Mouse (Mus musculus): ENCODE data around the gene Cradd. TPM values are rescaled to one million over a fixed set of nuclear protein-coding genes. Genes with fewer than 3 reads are reported as not detected.

The Cradd gene
- total RNA-seq, 2 experiments from 2014 or later: 7.4 TPM

DNA sequence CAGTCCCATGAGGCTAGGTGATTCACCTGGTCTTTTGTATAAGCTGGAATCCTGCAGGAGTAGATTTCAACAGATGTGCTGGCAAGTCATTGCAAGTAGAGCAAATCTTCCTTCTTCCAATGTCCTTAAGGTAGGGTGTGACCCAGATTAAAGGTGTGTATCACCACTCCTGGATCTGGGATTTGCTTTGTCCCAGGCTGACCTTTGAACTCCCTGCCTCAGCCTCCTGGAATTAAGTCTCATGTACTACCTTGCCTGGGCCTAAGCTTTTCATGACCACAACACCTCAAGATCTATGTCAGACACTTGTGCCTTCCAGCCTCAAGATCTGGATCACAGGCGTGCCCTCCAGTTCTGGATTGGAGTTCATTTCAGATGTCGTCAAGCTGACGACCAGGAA, 41.9 kb downstream of the Cradd start:
- intact Hi-C loops (cut with DNase I): no loop called here
- no peak for DNase-seq

DNA sequence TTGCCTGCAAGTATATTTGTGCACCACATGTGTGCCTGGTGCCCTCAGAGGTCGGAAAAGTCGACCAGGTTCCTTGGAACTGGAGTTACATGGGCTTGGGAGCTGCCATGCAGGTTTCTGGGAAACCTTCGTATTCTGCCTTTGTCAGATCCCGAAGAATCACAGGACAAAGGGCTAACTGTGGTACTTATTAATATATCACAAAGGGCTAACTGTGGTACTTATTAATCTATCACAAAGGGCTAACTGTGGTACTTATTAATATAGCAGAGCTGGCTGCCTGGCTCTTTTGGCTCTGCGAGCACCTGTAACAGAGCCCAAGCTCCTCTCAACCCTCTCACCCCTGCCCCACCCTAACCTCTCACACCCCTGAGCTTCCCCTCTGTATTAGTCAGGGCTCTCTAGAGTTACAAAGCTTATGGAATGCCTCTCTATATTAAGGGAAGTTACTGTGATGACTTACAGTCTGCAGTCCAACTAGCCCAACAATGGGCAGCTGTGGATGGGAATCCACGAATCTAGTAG, 42.4 kb downstream of the Cradd start:
- intact Hi-C loops (cut with DNase I): no loop called here
- no peak for DNase-seq

DNA sequence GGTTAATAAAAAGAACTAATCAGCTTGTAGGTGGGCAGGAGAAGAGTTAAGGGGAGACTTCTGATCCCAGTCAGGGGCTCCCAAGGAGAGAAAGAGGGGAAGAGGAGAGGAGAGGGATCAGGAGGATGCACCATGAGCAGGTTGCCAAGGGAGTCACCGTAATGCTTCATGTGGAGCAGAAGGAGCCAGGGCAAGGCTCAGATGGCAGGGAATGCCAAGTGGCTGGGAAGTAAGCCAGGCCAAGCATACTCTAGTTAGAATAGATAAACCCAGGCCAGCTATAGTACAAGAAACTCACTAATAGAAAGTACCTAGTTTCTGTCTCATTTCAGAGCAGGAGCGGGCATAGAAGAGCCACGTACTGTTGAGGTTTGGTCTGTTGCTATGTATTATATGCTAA, 43.6 kb downstream of the Cradd start:
- intact Hi-C loops (cut with DNase I): no loop called here
- peak; percentile 76 for DNase-seq

DNA sequence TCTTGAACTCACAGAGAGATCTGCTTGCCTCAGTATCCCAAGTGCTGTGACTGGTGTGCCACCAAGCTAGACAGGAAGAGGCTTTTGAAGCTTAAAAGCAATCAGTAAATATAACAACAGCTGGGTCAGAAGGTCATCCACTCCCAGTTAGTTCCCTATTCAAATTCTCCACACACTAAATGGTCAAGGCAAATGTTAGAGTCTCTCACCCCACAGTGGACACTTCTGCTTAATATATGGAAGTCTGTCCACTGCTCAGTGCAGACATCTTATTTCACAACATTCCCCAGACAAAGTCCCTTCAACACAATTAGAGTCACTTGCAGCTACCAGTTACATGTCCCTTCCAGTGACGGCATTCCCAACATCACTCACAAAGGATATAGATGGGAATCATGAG, 44.5 kb downstream of the Cradd start:
- intact Hi-C loops (cut with DNase I): no loop called here

DNA sequence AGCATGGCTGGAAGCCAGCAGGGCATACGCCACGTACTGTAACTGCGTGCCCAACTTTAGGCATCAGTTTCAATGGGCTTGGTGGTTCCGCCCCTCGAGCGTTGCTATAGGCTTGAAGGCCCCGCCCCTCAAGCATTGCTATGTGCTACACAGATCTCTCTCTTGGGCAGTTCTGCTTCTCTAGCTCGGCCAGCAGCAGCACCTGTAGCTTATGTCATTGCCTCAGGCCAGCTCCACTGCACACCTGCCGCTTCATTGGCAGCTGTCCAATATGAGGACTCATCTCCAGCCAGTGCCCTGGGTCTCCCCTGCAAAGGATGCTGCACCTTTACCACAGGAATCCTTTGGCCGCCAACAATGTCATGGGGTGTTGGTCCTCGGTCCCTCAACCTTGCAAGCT, 45.8 kb downstream of the Cradd start:
- no peak for DNase-seq
- intact Hi-C loops (cut with DNase I): no loop called here

More for the DNA sequence above, 44.5 kb downstream of the Cradd start:
- DNase-seq: no peak

DNA sequence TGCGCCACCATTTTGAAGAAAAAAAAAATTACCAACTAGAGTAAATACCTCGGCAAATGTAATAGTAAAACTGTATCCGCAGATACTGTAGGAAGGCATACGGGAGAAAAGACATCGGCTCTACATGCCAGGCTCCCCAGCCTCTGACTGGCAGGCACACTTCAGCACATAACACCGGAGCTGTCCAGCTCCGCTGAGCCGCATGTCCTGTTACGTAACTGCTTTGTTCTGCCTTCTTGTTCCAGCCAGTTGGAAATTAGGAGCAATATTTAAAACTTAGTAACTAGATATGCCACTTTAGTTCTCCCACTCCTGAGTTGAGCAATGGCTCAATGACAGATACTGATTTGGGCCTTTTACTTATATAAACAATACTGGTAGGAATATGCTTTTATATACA, 48.4 kb downstream of the Cradd start:
- no peak for DNase-seq
- intact Hi-C loops (cut with DNase I): no loop called here

DNA sequence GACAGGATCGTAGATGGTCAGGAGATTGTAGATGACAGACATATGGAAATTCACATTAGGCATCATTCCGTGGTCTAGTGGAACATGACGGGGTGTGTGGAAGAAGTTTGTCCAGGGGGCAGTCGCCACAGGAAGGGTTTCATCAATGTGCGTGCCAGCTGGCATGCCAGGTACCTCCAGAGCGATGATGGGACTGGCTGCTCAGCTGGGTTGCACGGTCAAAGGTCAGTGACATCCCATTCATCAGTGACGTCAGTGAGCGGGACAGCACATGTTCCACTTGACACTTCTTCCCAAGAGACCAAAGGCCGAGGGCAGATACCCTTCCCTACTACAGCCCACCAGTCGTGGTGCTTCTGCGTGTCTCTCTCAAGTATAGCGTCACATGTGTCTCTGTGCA, 50.7 kb downstream of the Cradd start:
- intact Hi-C loops (cut with DNase I): no loop called here
- no peak for DNase-seq

DNA sequence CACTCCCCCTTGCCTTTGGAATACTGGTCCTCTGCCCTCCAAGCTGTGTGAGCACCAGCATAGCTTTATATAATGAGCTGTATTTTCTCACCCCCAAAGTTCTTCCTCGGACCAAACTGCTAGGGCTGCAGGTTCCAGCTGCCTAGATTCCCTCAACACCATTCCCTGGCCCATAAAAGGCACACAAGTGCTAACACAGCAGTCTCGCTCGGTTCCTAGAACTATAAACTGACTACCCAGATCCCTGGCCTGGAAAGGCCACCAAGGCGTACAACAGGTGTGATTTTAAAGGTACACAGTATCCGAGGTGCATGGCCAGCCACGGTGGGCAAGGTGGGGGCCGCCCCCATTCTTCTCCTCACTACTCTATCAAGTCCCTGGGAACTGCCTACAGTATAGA, 54.8 kb downstream of the Cradd start:
- intact Hi-C loops (cut with DNase I): loop anchor here (10.0 kb wide), 1 partner anchor 146 kb away; the partner anchor contains the start of gene Socs2
- DNase-seq: no peak

DNA sequence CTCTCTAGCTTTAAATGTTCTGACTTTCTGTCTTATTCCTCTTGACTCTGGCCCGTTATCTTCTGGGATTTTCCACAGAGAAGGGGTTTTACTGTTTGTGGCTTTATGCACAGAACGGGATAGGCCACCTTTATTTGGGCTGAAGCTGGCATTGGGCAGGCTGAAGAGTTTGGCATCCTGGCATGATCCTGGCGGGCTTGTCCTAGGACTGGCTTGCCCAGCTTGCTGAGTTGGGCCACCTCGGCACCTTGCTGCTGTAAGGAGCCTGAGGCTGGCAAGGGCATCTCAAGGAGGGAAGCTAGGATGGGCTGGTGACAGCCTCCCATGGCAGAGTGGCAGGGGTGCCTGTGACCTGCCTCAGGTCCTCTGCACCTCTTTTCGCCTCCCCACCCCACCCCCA, 55.6 kb downstream of the Cradd start:
- DNase-seq: no peak

DNA sequence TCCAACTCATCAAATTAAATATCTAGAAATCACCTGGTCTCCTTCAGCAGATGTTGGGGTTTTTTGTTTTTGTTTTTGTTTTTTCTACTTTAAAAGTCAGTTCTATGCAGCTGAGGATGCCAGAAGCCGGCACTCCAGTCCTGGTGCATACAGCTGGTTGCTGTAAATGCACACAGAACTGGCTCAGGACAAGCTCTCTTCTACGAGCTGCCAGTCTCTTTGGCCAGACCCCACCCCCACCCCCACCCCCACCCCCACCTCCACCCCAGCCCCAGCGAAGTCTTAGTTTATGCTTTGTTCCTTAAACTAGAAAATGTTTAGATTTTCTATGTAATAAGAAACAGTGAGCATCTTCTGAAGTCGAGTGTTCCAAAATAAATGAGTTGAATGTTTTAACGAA, 57.0 kb downstream of the Cradd start:
- no peak for DNase-seq
- intact Hi-C loops (cut with DNase I): loop anchor here (10.0 kb wide), 1 partner anchor 148 kb away; the partner anchor contains the start of gene Socs2

More for the DNA sequence above, 55.6 kb downstream of the Cradd start:
- intact Hi-C loops (cut with DNase I): loop anchor here (10.0 kb wide), 1 partner anchor 146 kb away; the partner anchor contains the start of gene Socs2

DNA sequence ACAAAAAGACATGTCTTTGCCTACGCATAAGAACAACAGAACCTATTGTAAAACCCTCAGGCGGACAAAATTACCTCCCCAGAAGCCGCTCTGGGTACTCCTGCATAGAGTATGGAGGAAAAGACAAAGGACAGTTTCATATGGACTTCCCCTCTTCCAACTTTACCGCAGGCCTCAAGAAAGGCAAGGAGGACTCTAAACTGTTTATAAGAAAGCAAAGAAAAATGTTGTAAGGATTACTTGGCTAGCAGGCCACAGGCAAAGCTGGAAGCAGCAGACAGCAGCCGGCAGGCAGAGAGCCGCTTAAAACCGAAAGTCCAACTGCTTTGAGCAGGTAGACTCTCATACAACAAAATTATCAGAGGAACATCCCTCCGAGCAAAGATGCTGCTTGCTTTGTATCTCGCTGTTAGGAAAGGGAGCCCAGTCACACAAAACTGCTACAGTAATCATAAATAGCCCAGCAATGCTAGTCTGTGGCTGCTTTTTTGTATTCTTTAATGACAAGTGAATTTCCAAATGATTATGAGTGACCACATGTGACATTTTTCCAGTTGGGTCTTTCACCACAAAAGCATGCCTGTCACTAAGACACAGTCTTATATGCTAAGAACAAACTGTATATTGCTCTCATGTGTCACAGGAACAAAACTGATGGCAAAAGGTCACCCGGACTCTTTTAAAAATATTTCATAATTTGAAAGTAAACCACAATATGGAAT, 57.7 kb downstream of the Cradd start:
- intact Hi-C loops (cut with DNase I): loop anchor here (10.0 kb wide), 1 partner anchor 149 kb away; the partner anchor contains the start of gene Socs2
- no peak for DNase-seq

DNA sequence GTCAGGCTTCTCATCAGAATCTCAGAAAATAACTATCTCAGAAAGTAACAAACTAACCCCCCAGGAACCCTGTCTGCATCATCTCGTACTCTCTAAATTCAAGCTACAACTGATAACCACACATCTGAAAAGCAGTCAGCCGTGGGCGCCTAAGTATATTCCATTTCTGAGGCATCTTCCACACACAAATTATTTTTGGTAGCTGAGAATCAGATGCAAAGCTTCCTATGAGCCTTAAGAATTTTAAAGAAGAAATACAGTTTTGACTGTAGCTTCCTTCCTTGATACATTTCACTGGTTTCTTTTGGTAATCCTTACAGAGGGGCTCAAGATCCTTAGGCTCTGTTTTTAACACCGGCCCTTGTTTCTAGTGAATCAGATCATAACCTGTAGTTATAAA, 58.4 kb downstream of the Cradd start:
- no peak for DNase-seq
- intact Hi-C loops (cut with DNase I): loop anchor here (10.0 kb wide), 1 partner anchor 149 kb away; the partner anchor contains the start of gene Socs2

DNA sequence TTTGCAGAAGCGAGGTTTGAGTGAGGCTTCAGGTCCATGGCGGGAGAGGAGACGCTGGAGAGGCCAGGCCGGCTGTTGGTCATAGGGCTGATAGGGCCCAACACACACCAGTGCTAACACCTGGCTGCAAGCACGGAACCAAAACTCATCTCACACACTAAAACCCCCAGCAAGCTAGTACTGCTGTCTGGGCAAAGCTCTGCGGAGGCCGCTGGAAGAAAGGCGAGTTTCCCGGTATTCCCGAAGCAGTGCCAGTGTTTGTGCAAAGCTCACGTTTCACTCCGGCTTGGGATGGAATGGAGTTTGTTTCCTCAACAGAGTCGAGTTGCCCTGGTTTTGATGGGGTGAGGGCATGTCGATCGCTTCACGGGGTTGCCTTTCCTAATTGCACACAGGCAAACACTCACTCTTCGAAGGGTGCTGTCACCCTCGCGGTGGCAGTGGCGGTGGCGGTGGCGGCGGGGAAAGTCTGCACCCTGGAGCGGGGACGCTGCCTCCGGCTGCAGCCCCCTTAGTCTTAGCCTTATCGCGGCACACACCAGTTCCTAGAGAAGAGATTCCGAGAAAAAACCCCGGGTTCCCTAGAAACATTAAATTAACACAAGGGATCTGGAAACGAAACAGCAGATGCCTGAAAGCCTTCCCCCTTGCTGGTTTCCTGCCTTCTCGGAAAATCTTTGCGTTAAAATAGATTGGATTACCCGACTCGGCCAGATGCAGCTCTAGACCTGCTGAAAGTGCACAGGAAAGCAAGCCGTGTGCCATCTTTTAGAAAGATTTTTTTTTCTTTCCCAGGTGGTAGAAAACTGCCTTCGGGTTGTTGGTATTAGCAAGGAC, 59.2 kb downstream of the Cradd start:
- intact Hi-C loops (cut with DNase I): loop anchor here (10.0 kb wide), 1 partner anchor 150 kb away; the partner anchor contains the start of gene Socs2
- DNase-seq: no peak

DNA sequence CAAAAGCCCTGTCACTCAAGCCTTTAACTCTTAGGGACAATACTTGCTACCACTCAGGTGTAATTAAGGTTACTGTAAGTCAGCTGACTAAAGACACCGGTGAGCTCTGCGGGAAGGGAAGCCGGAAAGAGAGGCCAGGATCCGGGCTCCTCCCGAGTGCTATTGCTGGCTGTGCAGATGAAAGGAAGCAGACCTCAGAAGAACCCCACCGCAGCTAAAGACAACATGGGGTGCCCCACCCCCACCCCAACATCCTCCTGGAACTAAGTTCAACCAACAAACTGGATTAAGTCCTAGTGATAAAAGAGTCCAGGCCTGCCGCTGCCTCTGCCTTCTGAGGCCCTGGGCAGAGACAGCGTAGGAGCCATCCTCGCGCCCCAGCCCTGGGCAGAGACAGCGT, 61.5 kb downstream of the Cradd start:
- no peak for DNase-seq
- intact Hi-C loops (cut with DNase I): loop anchor here (10.0 kb wide), 1 partner anchor 152 kb away; the partner anchor contains the start of gene Socs2

DNA sequence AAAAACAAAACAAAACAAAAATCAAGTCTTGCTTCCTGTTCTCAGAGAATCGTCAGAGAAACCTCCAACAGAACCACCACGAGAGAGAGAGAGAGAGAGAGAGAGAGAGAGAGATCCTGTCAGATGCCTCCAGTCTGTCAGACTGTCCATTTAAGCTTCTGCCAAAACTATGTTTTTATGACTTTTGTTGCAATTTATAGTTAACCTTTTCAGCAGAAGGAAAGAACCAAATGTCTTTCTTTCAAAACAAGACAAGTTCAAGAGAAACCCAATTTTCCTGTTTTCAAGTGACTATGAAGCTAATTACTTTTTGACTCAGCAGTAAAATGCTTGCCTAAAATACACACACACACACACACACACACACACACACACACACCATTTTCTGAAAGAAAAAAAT, 62.7 kb downstream of the Cradd start:
- intact Hi-C loops (cut with DNase I): loop anchor here (10.0 kb wide), 1 partner anchor 154 kb away; the partner anchor contains the start of gene Socs2
- DNase-seq: no peak

DNA sequence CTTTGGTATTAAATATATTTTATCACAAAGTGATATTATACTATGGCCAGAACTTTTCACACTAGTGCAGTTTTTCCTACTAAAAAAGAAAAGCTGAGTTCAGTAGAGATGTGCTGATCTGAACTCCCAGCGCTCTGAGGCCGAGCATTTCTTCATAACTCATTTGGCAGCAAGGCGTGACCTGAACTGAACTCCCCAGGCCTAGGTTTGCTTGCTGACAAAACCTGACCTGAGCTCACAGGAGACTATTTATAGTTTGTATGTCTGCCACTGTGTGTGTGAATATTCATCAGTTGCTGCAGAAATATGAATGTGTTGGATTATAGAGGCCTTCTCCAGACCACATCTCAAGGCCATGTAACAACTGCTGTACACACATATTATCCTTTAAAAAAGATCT, 63.5 kb downstream of the Cradd start:
- DNase-seq: no peak
- intact Hi-C loops (cut with DNase I): loop anchor here (10.0 kb wide), 1 partner anchor 154 kb away; the partner anchor contains the start of gene Socs2

DNA sequence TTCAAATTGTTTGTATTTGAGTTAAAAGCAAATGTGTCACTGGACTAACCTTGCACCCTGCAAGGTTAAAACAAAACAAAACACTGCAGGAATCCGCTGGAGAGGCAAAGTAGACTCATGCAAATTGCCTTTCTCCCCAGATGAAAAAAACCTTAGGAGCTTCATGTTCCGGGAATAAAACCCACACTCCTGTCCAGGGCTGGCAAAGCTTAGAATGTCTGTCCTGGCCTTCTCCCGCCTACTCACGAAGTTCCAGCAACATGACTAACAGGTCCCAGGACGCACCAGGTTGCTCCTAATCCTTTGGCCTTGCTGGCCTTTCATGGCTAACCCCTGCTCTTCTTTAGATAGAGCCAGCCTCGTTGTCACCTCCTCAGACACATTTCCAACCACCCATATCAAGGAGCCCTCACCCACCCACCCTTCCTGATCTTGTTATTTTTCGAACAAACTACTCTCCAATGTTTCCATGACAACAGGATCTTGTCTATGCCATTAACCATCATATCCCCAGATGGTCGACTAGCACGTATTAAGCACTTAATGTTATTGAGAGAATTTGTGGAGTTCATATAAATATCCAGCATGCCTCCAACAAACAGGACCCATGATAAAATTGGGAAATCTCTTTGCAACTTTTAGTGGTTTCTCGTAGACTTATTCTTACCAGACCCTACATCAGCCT, 65.3 kb downstream of the Cradd start:
- DNase-seq: no peak

DNA sequence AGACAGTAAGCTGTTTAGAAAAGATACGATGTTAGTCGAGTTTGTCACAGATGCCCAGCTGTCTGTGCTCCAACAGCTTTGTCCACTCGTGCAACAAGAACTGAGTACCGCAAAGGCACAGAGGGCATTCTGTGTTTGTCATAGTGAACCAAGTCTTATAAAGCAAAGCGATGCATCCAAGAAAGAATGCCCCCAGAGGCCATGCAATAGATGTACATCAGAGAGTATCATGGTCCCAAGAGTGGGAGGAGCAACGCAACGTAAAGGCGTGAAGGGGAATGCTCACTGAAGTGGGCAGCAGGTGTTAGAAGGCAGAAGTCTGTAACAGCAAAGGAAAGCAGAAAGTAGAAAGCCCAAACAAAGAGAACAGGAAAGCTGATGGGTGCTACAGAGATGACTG, 66.0 kb downstream of the Cradd start:
- intact Hi-C loops (cut with DNase I): no loop called here
- no peak for DNase-seq

More for the DNA sequence above, 65.3 kb downstream of the Cradd start:
- intact Hi-C loops (cut with DNase I): no loop called here

DNA sequence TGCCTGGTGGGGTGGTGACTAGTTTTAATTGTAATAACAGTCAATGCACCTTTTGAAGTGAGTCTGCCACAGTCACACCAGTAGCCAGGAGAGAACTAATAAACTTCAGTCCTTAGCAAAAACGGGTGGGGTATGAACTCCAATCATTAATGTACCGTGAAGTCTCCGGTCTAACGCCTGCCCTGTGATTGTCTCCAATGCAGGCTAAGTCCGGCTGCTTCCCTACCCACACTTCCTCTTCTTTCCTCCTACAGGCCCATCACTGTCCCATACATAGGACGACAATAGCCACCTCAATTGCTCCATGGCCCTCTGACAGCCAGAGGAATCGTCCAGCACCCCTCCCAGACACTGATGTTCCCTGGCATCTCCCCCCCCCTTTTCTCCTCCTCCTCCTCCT, 67.8 kb downstream of the Cradd start:
- intact Hi-C loops (cut with DNase I): no loop called here
- no peak for DNase-seq

DNA sequence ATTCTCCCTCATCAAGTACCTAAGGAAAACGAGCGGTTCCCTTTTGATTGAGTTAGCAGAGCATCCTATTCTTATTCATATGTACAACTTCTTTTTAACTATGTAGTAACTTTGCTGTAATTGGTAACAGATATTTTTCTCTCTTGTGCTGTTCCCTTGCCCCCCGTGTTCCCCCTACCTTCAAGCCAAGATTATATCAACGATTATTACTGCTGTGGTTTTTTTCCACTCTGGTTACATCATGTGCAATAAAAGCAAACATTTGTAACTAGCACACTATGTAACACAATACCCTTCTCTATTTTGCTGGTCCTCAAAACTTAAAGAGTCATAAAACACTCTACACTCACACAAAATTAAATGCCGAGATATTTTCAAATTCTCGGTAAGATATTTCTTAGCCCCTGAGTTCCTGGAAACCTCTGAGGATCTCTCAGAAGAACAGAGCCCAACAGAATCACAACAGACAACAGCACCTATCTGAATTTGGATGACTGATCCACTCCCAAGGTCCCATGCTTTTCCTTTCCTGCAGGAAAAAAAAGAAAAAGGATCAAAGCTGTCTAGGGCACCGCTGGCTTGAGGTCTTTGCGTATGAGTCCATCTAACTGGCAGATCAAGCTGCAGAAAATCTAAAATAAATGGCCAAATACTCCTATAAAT, 68.8 kb downstream of the Cradd start:
- DNase-seq: no peak
- intact Hi-C loops (cut with DNase I): no loop called here

Measured in left cerebral cortex, postnatal 4 days (tissue).